Mouse (Mus musculus): ENCODE results near the gene Cs. TPM values are rescaled to one million over a fixed set of nuclear protein-coding genes. Genes with fewer than 3 reads are reported as not detected.

Cs gene
- 59.3 TPM for polyA plus RNA-seq (2014; fragmentation: Illumina TruSeq; extraction: RNeasy Lipid Tissue Mini Kit (QIAGEN cat#74804); ENCODE audit: insufficient read depth, low read depth, low replicate concordance)

DNA sequence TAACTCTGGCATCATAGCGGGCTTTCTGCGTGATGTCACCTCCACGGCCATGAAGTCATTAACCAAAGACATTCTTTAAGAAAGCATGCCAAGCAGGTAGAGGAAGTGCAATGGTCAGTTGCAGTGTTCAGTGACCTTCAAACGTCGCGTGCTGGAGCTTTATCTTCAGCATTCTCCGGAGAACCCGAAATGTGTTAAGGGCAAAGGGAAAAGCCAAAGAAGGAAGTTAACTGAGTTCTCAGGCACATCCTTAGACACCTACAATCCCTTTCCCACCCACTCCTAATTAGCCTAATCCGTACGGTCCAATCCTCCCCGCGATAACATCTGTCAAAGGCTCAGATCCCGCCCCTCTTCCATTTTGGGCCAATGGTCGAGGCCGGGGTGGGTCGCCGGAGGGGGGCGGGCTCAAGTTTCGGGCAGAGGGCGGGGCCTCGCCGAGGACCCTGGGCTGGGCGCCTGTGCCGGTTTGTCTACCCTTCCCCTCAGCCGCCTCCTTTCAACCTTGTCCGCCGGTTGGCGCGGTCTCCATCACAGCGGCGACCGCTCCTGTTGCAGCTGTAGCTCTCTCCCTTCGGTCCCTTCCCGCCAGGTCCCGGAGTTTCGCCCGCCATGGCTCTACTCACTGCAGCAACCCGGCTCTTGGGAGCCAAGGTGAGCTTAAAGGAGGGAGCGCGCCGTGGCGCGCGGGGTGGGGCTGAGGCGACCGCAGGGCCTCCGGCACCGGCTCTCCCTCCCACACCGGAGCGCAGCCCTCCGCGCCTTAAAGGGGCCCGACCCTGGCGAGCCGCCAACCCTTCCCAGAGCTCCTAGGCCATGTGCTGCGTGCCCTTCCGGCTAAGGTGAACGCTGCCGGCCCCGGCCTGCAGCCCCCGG lies at the start of gene Cs:
Cs (plus strand) TSS at position 429 of the 876 bp plus-strand sequence.

DNA sequence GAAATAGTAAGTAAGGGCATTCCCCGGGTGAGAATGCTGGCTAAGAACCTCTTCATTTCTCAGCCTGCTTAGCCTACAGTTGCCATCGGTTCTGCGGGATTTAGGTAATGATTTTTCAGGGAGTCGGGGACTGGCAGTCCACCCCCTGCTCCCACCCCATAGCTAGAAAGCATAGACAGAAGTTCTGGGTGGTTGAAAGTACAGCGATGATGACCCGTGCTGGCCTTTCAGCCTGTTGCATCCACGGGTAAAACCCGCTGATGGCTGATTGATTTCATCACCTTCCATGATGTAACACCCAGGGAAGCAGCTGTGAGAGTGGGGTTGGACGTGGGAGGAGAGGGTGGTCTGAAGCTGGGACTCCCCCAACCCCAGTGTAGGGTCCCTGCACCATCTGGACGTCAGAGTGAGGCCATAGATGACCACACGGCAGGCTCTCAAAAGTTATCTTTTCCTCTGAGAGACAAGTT lies 38.8 kb upstream of the Cs start, which contains the start of gene Il23a:
Il23a (minus strand) TSS at position 51 of the 470 bp plus-strand sequence.

DNA sequence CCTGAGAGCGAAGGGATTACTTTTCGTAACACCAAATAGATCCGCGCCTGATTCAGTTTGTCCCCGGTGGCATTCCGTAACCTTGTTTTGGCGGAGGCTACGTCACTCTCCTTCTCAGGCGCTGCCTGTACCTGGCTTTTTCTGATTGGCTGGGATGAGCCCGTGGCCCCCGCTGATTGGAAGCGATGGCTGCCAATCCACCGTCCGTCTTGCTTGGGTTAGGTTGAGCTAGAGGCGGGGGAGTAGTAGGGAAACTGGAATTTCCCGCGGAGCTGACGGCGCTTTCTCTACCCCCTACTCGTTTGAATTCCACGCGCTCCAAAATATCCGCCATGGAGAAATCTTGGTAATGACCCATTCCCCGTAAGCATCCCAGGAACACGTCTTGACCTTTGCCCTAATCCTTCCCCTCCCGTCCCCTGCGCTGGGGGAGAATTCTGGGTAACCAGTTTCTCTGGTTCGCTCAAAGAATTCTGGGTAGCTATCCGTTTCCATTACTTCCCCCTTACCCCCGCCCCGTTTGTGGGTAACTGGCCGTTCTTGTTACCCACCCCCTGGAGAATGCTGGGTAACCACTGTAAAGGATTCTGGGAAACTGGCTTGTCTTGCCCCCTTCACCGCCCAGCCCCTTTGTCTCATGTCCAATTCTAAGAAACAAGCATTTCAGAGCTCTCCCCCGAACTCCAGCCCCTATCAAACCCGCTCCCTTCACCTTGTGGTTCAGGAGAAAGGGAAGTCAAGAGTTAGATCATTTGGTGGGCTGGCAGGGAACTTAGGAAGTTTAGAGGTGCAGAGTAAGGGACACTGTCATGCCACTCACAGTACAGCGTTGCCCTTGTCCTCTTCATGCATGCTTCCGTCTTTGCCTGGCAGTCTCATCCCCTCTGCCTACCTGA lies 34.2 kb upstream of the Cs start, which contains the start of gene Pan2:
Pan2 (plus strand) TSS at position 210 of the 896 bp plus-strand sequence.

DNA sequence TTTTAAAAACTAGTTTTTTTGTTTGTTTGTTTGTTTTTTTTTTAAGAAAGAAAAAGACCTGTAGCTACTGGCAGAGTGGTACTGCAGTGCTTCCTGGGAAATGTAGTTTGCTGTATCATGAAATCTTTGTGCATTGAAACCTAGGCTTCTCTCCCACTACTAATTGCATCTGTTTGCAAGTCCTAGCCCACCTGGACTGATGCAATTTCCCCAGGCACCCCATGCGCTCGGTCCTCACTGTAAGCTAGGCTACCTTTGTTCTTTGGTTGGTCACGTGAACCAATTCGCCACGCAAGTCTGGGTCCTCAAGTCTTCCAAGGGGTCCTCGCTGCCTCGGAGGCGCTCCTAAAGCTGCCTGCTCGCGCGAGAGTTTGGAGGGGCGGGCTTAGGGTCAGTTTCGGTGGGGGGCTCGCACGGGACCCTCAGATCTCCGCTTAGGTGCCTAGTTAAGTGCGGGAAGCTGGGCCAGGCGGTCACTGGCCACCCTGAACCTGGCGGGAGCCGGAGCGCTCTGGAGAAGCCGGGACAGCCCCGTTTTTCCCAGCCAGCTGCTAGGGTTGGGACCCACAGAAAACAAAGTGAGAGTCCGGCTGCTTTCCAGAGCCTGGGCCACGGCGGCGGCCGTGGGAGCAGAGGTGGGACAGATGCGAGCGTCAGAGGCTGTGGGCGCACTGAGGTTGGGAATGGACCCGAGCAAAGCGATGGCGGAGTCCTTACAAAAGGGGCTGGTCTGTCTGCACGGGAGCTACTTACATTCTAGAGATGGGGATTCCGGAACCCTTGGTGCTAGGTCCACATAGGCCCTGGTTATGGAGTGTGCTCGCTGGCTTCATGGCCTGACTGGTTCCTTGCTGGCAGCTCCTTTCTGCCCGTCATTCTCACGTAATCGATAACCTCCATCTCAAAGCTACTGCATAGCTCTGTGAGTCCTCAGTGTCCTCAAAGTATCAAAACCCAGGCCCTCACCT lies 15.1 kb upstream of the Cs start, which contains the start of gene Cnpy2:
Cnpy2 (plus strand) TSS at position 319 of the 968 bp plus-strand sequence.

DNA sequence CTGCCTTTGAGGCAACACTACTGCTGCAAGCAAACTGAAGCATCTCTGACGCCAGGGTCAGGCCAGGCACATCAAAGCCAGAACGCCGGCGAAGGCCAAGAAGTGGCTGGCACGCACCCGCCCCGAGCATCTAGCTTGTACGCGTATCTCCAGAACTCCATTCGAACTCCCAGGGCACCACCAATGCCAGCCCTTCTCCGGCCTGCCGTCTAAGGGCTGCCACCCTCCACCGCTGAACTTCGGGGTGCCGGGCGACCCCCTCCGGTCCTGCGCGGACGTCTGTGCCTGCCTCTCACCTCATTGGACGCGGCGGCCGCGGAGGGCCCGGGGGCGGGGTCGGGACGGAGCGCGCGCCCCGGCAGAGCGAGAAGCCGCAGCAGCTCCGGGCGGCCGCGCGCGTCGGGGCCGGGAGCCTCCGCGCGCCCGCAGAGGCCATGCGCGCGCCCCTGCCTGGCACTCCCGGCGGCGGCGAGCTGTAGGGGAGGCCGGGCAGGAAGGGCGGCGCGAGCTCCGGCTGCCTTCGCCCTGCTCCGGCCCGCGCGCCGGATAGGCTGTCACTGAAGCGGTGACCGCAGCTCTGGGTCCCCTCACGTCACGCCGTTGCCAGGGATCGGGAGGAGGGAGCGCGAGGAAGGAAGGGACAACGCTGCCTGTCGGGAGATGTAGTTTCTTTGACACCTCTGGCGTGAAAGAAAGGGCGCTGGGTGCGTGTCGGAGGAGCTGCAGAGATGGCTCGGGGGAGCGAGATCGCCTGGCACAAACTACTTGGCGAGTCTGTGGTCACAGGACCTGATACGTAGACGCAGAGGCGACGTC lies 31.1 kb downstream of the Cs start, which contains the start of gene Coq10a:
Coq10a (minus strand) TSS at position 596 of the 816 bp plus-strand sequence.

GRCm38 (mm10) chr10:128376455-128377211 lies 39.1 kb downstream of the Cs start, which contains the start of gene Ankrd52:
Gene Ankrd52, plus strand, starts transcription at chr10:128377115.

DNA sequence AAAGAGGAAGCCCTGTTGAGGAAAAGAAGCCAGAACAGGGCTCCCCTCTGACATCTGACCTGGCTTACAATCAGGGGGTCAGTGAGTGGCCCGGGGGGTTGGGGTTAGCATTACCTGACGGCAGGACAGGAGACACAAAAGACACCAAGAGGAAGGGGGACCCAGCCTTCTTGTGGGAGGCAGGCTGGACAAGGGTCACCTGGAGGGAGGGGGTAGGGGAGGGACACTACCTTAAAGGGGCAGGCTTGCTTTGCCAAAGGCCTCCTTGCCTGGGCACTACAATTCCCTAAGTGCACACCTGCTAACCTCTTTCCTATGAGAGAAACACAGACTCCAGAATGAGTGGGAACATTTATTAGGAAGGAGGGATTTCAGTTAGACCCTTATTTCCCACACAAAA lies 63.5 kb downstream of the Cs start, which contains the start of gene Slc39a5:
Slc39a5 (minus strand) TSS at position 174 of the 400 bp plus-strand sequence.

DNA sequence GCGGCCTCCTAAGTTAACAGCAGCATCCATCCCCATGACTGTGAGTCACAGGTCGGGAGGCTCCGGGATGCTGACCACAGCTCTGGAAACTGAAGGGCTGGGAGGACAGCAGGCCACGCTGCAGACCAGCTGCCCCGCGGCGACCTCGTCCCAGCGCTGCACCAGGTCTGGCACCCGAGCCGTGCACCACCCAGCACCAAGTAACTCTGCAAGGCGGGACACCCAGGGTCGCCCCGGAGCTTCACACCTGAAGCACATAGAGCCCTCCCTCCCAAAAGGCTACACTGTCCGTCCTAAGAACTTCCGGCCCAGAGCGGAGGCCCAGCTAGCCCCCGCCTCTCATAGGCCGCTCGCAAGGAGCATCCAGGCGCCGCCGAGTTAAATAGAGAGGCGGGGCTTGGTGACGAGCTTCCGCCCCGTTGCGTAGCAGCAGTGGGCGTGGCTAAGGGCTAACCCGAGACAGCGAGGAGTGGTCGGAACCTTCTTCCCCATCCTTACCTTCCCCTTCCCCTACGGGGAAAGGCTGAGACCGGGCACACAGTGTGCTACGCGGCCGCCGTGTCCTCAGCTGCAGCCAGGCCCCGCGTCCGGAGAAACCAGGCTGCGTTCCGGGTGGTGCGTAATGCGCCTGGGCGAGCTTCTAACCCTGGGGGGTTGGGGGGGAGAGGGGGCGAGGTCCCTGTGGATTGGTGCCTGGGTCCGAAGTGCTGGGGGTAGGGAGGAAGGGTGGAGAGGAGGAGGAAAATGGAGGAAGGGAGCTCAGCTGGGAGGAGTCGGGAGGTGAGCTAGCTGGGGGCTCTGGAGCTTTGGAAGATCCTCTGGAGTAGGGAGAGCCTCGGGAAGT lies 73.9 kb downstream of the Cs start, which contains the start of the genes Nabp2 and Rnf41:
Nabp2 (minus strand) TSS at position 282 of the 844 bp plus-strand sequence.
Rnf41 (plus strand) TSS at position 447 of the 844 bp plus-strand sequence.

Other genes with a start within 250 kb of the Cs start
- 8.5 TPM for gene Baz2a, start 246.2 kb upstream of the Cs start, polyA plus RNA-seq (2014; fragmentation: Illumina TruSeq; extraction: RNeasy Lipid Tissue Mini Kit (QIAGEN cat#74804); ENCODE audit: insufficient read depth, low read depth, low replicate concordance)
- gene Rbms2, start 157.4 kb upstream of the Cs start, polyA plus RNA-seq (2014; fragmentation: Illumina TruSeq; extraction: RNeasy Lipid Tissue Mini Kit (QIAGEN cat#74804); ENCODE audit: insufficient read depth, low read depth, low replicate concordance) = 47.3 TPM
- 0.59 TPM for gene Gls2, start 143.3 kb upstream of the Cs start, polyA plus RNA-seq (2014; fragmentation: Illumina TruSeq; extraction: RNeasy Lipid Tissue Mini Kit (QIAGEN cat#74804); ENCODE audit: insufficient read depth, low read depth, low replicate concordance)
- gene Spryd4, start 125.9 kb upstream of the Cs start, polyA plus RNA-seq (2014; fragmentation: Illumina TruSeq; extraction: RNeasy Lipid Tissue Mini Kit (QIAGEN cat#74804); ENCODE audit: insufficient read depth, low read depth, low replicate concordance) = 8.9 TPM
- not detected for gene Mip, start 111.9 kb upstream of the Cs start, polyA plus RNA-seq (2014; fragmentation: Illumina TruSeq; extraction: RNeasy Lipid Tissue Mini Kit (QIAGEN cat#74804); ENCODE audit: insufficient read depth, low read depth, low replicate concordance)
- 10.7 TPM for gene Timeless, start 105.7 kb upstream of the Cs start, polyA plus RNA-seq (2014; fragmentation: Illumina TruSeq; extraction: RNeasy Lipid Tissue Mini Kit (QIAGEN cat#74804); ENCODE audit: insufficient read depth, low read depth, low replicate concordance)
- not detected for gene Apon, start 83.6 kb upstream of the Cs start, polyA plus RNA-seq (2014; fragmentation: Illumina TruSeq; extraction: RNeasy Lipid Tissue Mini Kit (QIAGEN cat#74804); ENCODE audit: insufficient read depth, low read depth, low replicate concordance)
- 0.19 TPM for gene Apof, start 69.1 kb upstream of the Cs start, polyA plus RNA-seq (2014; fragmentation: Illumina TruSeq; extraction: RNeasy Lipid Tissue Mini Kit (QIAGEN cat#74804); ENCODE audit: insufficient read depth, low read depth, low replicate concordance)
- gene Stat2, start 67.2 kb upstream of the Cs start, polyA plus RNA-seq (2014; fragmentation: Illumina TruSeq; extraction: RNeasy Lipid Tissue Mini Kit (QIAGEN cat#74804); ENCODE audit: insufficient read depth, low read depth, low replicate concordance) = 11.8 TPM
- not detected for gene Il23a, start 39.0 kb upstream of the Cs start, polyA plus RNA-seq (2014; fragmentation: Illumina TruSeq; extraction: RNeasy Lipid Tissue Mini Kit (QIAGEN cat#74804); ENCODE audit: insufficient read depth, low read depth, low replicate concordance)
- 7.8 TPM for gene Pan2, start 34.4 kb upstream of the Cs start, polyA plus RNA-seq (2014; fragmentation: Illumina TruSeq; extraction: RNeasy Lipid Tissue Mini Kit (QIAGEN cat#74804); ENCODE audit: insufficient read depth, low read depth, low replicate concordance)
- 144 TPM for gene Cnpy2, start 15.3 kb upstream of the Cs start, polyA plus RNA-seq (2014; fragmentation: Illumina TruSeq; extraction: RNeasy Lipid Tissue Mini Kit (QIAGEN cat#74804); ENCODE audit: insufficient read depth, low read depth, low replicate concordance)
- gene Coq10a, start 31.3 kb downstream of the Cs start, polyA plus RNA-seq (2014; fragmentation: Illumina TruSeq; extraction: RNeasy Lipid Tissue Mini Kit (QIAGEN cat#74804); ENCODE audit: insufficient read depth, low read depth, low replicate concordance) = 24.4 TPM
- gene Ankrd52, start 39.4 kb downstream of the Cs start, polyA plus RNA-seq (2014; fragmentation: Illumina TruSeq; extraction: RNeasy Lipid Tissue Mini Kit (QIAGEN cat#74804); ENCODE audit: insufficient read depth, low read depth, low replicate concordance) = 3.1 TPM
- not detected for gene Slc39a5, start 63.5 kb downstream of the Cs start, polyA plus RNA-seq (2014; fragmentation: Illumina TruSeq; extraction: RNeasy Lipid Tissue Mini Kit (QIAGEN cat#74804); ENCODE audit: insufficient read depth, low read depth, low replicate concordance)
- gene Nabp2, start 73.8 kb downstream of the Cs start, polyA plus RNA-seq (2014; fragmentation: Illumina TruSeq; extraction: RNeasy Lipid Tissue Mini Kit (QIAGEN cat#74804); ENCODE audit: insufficient read depth, low read depth, low replicate concordance) = 47.4 TPM
- gene Rnf41, start 73.9 kb downstream of the Cs start, polyA plus RNA-seq (2014; fragmentation: Illumina TruSeq; extraction: RNeasy Lipid Tissue Mini Kit (QIAGEN cat#74804); ENCODE audit: insufficient read depth, low read depth, low replicate concordance) = 22.4 TPM
- 27.3 TPM for gene Smarcc2, start 121.5 kb downstream of the Cs start, polyA plus RNA-seq (2014; fragmentation: Illumina TruSeq; extraction: RNeasy Lipid Tissue Mini Kit (QIAGEN cat#74804); ENCODE audit: insufficient read depth, low read depth, low replicate concordance)
- 2,837 TPM for gene Myl6, start 156.4 kb downstream of the Cs start, polyA plus RNA-seq (2014; fragmentation: Illumina TruSeq; extraction: RNeasy Lipid Tissue Mini Kit (QIAGEN cat#74804); ENCODE audit: insufficient read depth, low read depth, low replicate concordance)
- 1.4 TPM for gene Myl6b, start 161.0 kb downstream of the Cs start, polyA plus RNA-seq (2014; fragmentation: Illumina TruSeq; extraction: RNeasy Lipid Tissue Mini Kit (QIAGEN cat#74804); ENCODE audit: insufficient read depth, low read depth, low replicate concordance)
- gene Esyt1, start 188.1 kb downstream of the Cs start, polyA plus RNA-seq (2014; fragmentation: Illumina TruSeq; extraction: RNeasy Lipid Tissue Mini Kit (QIAGEN cat#74804); ENCODE audit: insufficient read depth, low read depth, low replicate concordance) = 39.2 TPM
- 9.3 TPM for gene Zc3h10, start 210.0 kb downstream of the Cs start, polyA plus RNA-seq (2014; fragmentation: Illumina TruSeq; extraction: RNeasy Lipid Tissue Mini Kit (QIAGEN cat#74804); ENCODE audit: insufficient read depth, low read depth, low replicate concordance)
- gene Rpl41, start 211.6 kb downstream of the Cs start, polyA plus RNA-seq (2014; fragmentation: Illumina TruSeq; extraction: RNeasy Lipid Tissue Mini Kit (QIAGEN cat#74804); ENCODE audit: insufficient read depth, low read depth, low replicate concordance) = 3,755 TPM
- 45.1 TPM for gene Pa2g4, start 228.3 kb downstream of the Cs start, polyA plus RNA-seq (2014; fragmentation: Illumina TruSeq; extraction: RNeasy Lipid Tissue Mini Kit (QIAGEN cat#74804); ENCODE audit: insufficient read depth, low read depth, low replicate concordance)

All from lung, adult 10 weeks (tissue).